Comparison of ENCODE assay signal across 10 mouse cellular contexts in genomic region chr11:78019676-78020075, GRCm38 (mm10). TPM values are rescaled to one million over a fixed set of nuclear protein-coding genes. Genes with fewer than 3 reads are reported as not detected.
DNase-seq lines count a peak whose midpoint lies in the region; ATAC-seq and TF ChIP-seq lines count a peak whose summit lies in the region.
"Had no signal": no experiment of that assay in that cellular context is flagged by ENCODE, and none has a peak within 500 bp of the region (broad histone marks: within the 10 kb centered on the region; RNA-seq: fewer than 3 reads in every experiment).

No protein-coding gene starts in this region.

- H3K9ac ChIP-seq in kidney, embryonic 16.5 days (replicated peaks; ENCODE audit: low read length), result no peak overlapping the region
- no peak overlapping the region for H3K9ac ChIP-seq in hindbrain, embryonic 15.5 days
- H3K9ac ChIP-seq in midbrain, embryonic 16.5 days (ENCODE audit: low read depth, low read length), result no peak overlapping the region
- H3K9ac ChIP-seq: embryonic facial prominence, embryonic 12.5 days; stomach, embryonic 15.5 days had no signal

- H3K27me3 ChIP-seq in kidney, adult 2 months (replicated peaks; ENCODE audit: control insufficient read depth, insufficient read depth, low read length), result no peaks in the 10 kb centered on the region
- H3K27me3 ChIP-seq in kidney, embryonic 16.5 days (ENCODE audit: insufficient read depth, low read length), result no peaks in the 10 kb centered on the region
- no peaks in the 10 kb centered on the region for H3K27me3 ChIP-seq in hindbrain, embryonic 15.5 days
- H3K27me3 ChIP-seq in limb, embryonic 10.5 days (ENCODE audit: low read depth, poor library complexity, severe bottlenecking), result no peaks in the 10 kb centered on the region
- no peaks in the 10 kb centered on the region for H3K27me3 ChIP-seq in midbrain, embryonic 16.5 days (ENCODE audit: control insufficient read depth, insufficient read depth, low read depth, low read length)
- H3K27me3 ChIP-seq: embryonic facial prominence, embryonic 12.5 days; stomach, embryonic 15.5 days had no signal

- no peaks in the 10 kb centered on the region for H3K4me1 ChIP-seq in kidney, adult 2 months (ENCODE audit: control insufficient read depth, insufficient read depth, low read length)
- H3K4me1 ChIP-seq in kidney, embryonic 16.5 days (ENCODE audit: insufficient read depth, low read length), result no peaks in the 10 kb centered on the region
- no peaks in the 10 kb centered on the region for H3K4me1 ChIP-seq in hindbrain, embryonic 15.5 days (replicated peaks)
- H3K4me1 ChIP-seq in limb, embryonic 10.5 days, result no peaks in the 10 kb centered on the region
- no peaks in the 10 kb centered on the region for H3K4me1 ChIP-seq in midbrain, embryonic 16.5 days (ENCODE audit: control insufficient read depth, insufficient read depth, low read length)
- H3K4me1 ChIP-seq: embryonic facial prominence, embryonic 12.5 days; stomach, embryonic 15.5 days had no signal

- WGBS in kidney, adult 2 months, result 20% methylated on average over 4 of the region's 4 CpGs
- 27% methylated on average over 4 of the region's 4 CpGs for WGBS in kidney, embryonic 16.5 days
- 20% methylated on average over 4 of the region's 4 CpGs for WGBS in hindbrain, embryonic 15.5 days
- WGBS in limb, embryonic 10.5 days, result 27% methylated on average over 4 of the region's 4 CpGs
- 23% methylated on average over 4 of the region's 4 CpGs for WGBS in midbrain, embryonic 16.5 days

- no peak overlapping the region for H3K4me2 ChIP-seq in kidney, embryonic 16.5 days (replicated peaks; ENCODE audit: low read depth, low read length)
- H3K4me2 ChIP-seq in hindbrain, embryonic 15.5 days, result no peak overlapping the region
- H3K4me2 ChIP-seq in midbrain, embryonic 16.5 days (ENCODE audit: low read length), result no peak overlapping the region
- H3K4me2 ChIP-seq: embryonic facial prominence, embryonic 12.5 days; stomach, embryonic 15.5 days had no signal

- H3K36me3 ChIP-seq in kidney, adult 2 months (ENCODE audit: control insufficient read depth, insufficient read depth, low read length), result peaks cover 10% of the 10 kb centered on the region; the same call in 1 of the 2 replicates
- H3K36me3 ChIP-seq in kidney, embryonic 16.5 days (ENCODE audit: insufficient read depth, low read length), result peaks cover 75% of the 10 kb centered on the region
- peaks cover 74% of the 10 kb centered on the region for H3K36me3 ChIP-seq in hindbrain, embryonic 15.5 days
- peaks cover 100% of the 10 kb centered on the region for H3K36me3 ChIP-seq in limb, embryonic 10.5 days
- H3K36me3 ChIP-seq in midbrain, embryonic 16.5 days (ENCODE audit: control insufficient read depth, insufficient read depth, low read length), result peaks cover 41% of the 10 kb centered on the region

- no peak overlapping the region for H3K27ac ChIP-seq in kidney, adult 2 months (ENCODE audit: insufficient read depth, low read depth, low read length)
- H3K27ac ChIP-seq in kidney, embryonic 16.5 days (ENCODE audit: low read length), result no peak overlapping the region
- H3K27ac ChIP-seq in hindbrain, embryonic 15.5 days (replicated peaks), result no peak overlapping the region
- no peak overlapping the region for H3K27ac ChIP-seq in limb, embryonic 10.5 days
- H3K27ac ChIP-seq in midbrain, embryonic 16.5 days (ENCODE audit: low read length), result no peak overlapping the region
- H3K27ac ChIP-seq: embryonic facial prominence, embryonic 12.5 days; stomach, embryonic 15.5 days had no signal

- TF ChIP-seq POLR2A in kidney, adult 2 months (IDR thresholded peaks at IDR 0.05; ENCODE audit: low read depth, low read length), result no peak
- no peak for TF ChIP-seq POLR2A in brain, embryonic 14.5 days (IDR thresholded peaks at IDR 0.05; ENCODE audit: borderline replicate concordance, extremely low read depth, insufficient read depth, insufficient read length, poor library complexity, severe bottlenecking)

- TF ChIP-seq CTCF in kidney, adult 2 months (conservative IDR thresholded peaks at IDR 0.05; ENCODE audit: insufficient read depth, insufficient read length, low read depth, low read length), result peak; percentile 81
- peak; percentile 88 for TF ChIP-seq CTCF in brain, embryonic 14.5 days (IDR thresholded peaks at IDR 0.05; ENCODE audit: borderline replicate concordance, extremely low read depth, insufficient read depth, insufficient read length)

- no peak overlapping the region for H3K4me3 ChIP-seq in kidney, adult 2 months (ENCODE audit: insufficient read depth, low read depth, low read length)
- H3K4me3 ChIP-seq in kidney, embryonic 16.5 days (ENCODE audit: low read length), result no peak overlapping the region
- no peak overlapping the region for H3K4me3 ChIP-seq in hindbrain, embryonic 15.5 days
- H3K4me3 ChIP-seq in limb, embryonic 10.5 days, result no peak overlapping the region
- no peak overlapping the region for H3K4me3 ChIP-seq in midbrain, embryonic 16.5 days (ENCODE audit: low read depth, low read length)
- H3K4me3 ChIP-seq: embryonic facial prominence, embryonic 12.5 days; stomach, embryonic 15.5 days had no signal

- no peaks in the 10 kb centered on the region for H3K9me3 ChIP-seq in kidney, embryonic 16.5 days (ENCODE audit: low read length)
- no peaks in the 10 kb centered on the region for H3K9me3 ChIP-seq in hindbrain, embryonic 15.5 days
- no peaks in the 10 kb centered on the region for H3K9me3 ChIP-seq in limb, embryonic 10.5 days (replicated peaks)
- H3K9me3 ChIP-seq in midbrain, embryonic 16.5 days (replicated peaks; ENCODE audit: control insufficient read depth, low read length, poor library complexity, severe bottlenecking), result no peaks in the 10 kb centered on the region
- H3K9me3 ChIP-seq: embryonic facial prominence, embryonic 12.5 days; stomach, embryonic 15.5 days had no signal

- no peak for ATAC-seq in kidney, embryonic 16.5 days (ENCODE audit: low FRiP score, low TSS enrichment)
- peak; percentile 73; the same call in 1 of the 2 replicates for ATAC-seq in hindbrain, embryonic 15.5 days (ENCODE audit: low FRiP score, low read depth)
- ATAC-seq in midbrain, embryonic 16.5 days, result 0 out of 2 replicates have a peak, but pooled peaks have one; percentile 66

- peak; percentile 79 for DNase-seq in kidney, adult 2 months
- DNase-seq in brain, embryonic 14.5 days (ENCODE audit: low read depth), result peak; percentile 89
- DNase-seq in fibroblast of lung, adult 2 months (ENCODE audit: low read depth), result peak; percentile 40
- DNase-seq in limb, embryonic 10.5 days (ENCODE audit: low spot score), result peak; percentile 83
- peak; percentile 69 to 90 for DNase-seq in spleen, postnatal 4 days (ENCODE audit: low spot score in 2 of 2)

RNA-seq across cellular contexts. Expression of gene Dhrs13, which starts 12.4 kb away (rescaled TPM):
- polyA plus RNA-seq in kidney, adult 2 months (2012; rRNA removed), result 7.1 and 9.3 TPM in 2 replicates
- polyA plus RNA-seq in kidney, embryonic 16.5 days (2015; fragmentation: Nextera tagmentation; extraction: Ambion mirVana), result 17.0 and 17.1 TPM in 2 replicates
- 30.9 and 38.7 TPM in 2 replicates for polyA plus RNA-seq in brain, embryonic 14.5 days (2012; rRNA removed)
- 48.6 and 55.6 TPM in 2 replicates for polyA plus RNA-seq in hindbrain, embryonic 15.5 days (2015; fragmentation: Nextera tagmentation; extraction: Ambion mirVana)
- polyA plus RNA-seq in limb, embryonic 10.5 days (2016; fragmentation: Nextera tagmentation; extraction: Ambion mirVana), result 16.1 and 17.5 TPM in 2 replicates
- polyA plus RNA-seq in midbrain, embryonic 16.5 days (2015; fragmentation: Nextera tagmentation; extraction: Ambion mirVana), result 50.5 and 53.3 TPM in 2 replicates

RNA-seq across cellular contexts. Expression of gene Flot2, which starts 18.1 kb away (rescaled TPM):
- polyA plus RNA-seq in kidney, adult 2 months (2012; rRNA removed), result 95.0 and 96.9 TPM in 2 replicates
- polyA plus RNA-seq in kidney, embryonic 16.5 days (2015; fragmentation: Nextera tagmentation; extraction: Ambion mirVana), result 57.4 and 61.1 TPM in 2 replicates
- 111 and 112 TPM in 2 replicates for polyA plus RNA-seq in brain, embryonic 14.5 days (2012; rRNA removed)
- 103 and 106 TPM in 2 replicates for polyA plus RNA-seq in hindbrain, embryonic 15.5 days (2015; fragmentation: Nextera tagmentation; extraction: Ambion mirVana)
- polyA plus RNA-seq in limb, embryonic 10.5 days (2016; fragmentation: Nextera tagmentation; extraction: Ambion mirVana), result 58.9 and 64.6 TPM in 2 replicates
- 71.7 and 83.4 TPM in 2 replicates for polyA plus RNA-seq in midbrain, embryonic 16.5 days (2015; fragmentation: Nextera tagmentation; extraction: Ambion mirVana)

RNA-seq across cellular contexts. Expression of gene Phf12, which starts 37.1 kb away (rescaled TPM):
- polyA plus RNA-seq in kidney, adult 2 months (2012; rRNA removed), result 33.0 and 35.7 TPM in 2 replicates
- polyA plus RNA-seq in kidney, embryonic 16.5 days (2015; fragmentation: Nextera tagmentation; extraction: Ambion mirVana), result 15.9 and 16.0 TPM in 2 replicates
- polyA plus RNA-seq in brain, embryonic 14.5 days (2012; rRNA removed), result 64.7 and 76.0 TPM in 2 replicates
- 15.1 and 19.0 TPM in 2 replicates for polyA plus RNA-seq in hindbrain, embryonic 15.5 days (2015; fragmentation: Nextera tagmentation; extraction: Ambion mirVana)
- polyA plus RNA-seq in limb, embryonic 10.5 days (2016; fragmentation: Nextera tagmentation; extraction: Ambion mirVana), result 21.0 and 23.1 TPM in 2 replicates
- 11.8 and 17.8 TPM in 2 replicates for polyA plus RNA-seq in midbrain, embryonic 16.5 days (2015; fragmentation: Nextera tagmentation; extraction: Ambion mirVana)
